Mouse (Mus musculus) limb, embryonic 12.5 days (tissue): Measurements from ENCODE around the gene Ercc6l2. TPM values are rescaled to one million over a fixed set of nuclear protein-coding genes. Genes with fewer than 3 reads are reported as not detected.

Experiments
- ATAC-seq: fragments of 200-750 bp; cut with Nextera tagmentation; 2 replicates; pipeline ENCODE4 v1.8.0; 2017; ENCODE audit warnings: low read depth, moderate TSS enrichment; ENCODE audit not compliant: insufficient number of reproducible peaks, insufficient read depth, low FRiP score, low TSS enrichment
- H3K27ac ChIP-seq: fragments of 300-500 bp; sonication (generic); 2 replicates; pipeline ENCODE4 v1.5.1; 2016; ENCODE audit warnings: mild to moderate bottlenecking, moderate library complexity
- H3K27me3 ChIP-seq: fragments of 300-500 bp; sonication (generic); 2 replicates; pipeline ENCODE4 v1.6.1; 2016; ENCODE audit warnings: mild to moderate bottlenecking, moderate library complexity
- H3K36me3 ChIP-seq: fragments of 300-500 bp; sonication (generic); 2 replicates; pipeline ENCODE4 v1.6.1; 2016; ENCODE audit warnings: mild to moderate bottlenecking, moderate library complexity
- H3K4me1 ChIP-seq: fragments of 300-500 bp; sonication (generic); replicated peaks from 2 replicates; pipeline ENCODE4 v1.6.1; 2016
- H3K4me2 ChIP-seq: fragments of 300-500 bp; sonication (generic); 2 replicates; pipeline ENCODE4 v1.6.1; 2016; ENCODE audit warnings: mild to moderate bottlenecking, moderate library complexity
- H3K4me3 ChIP-seq: fragments of 300-500 bp; sonication (generic); replicated peaks from 2 replicates; pipeline ENCODE4 v1.5.1; 2016; ENCODE audit warnings: mild to moderate bottlenecking
- H3K9ac ChIP-seq: fragments of 300-500 bp; sonication (generic); replicated peaks from 2 replicates; pipeline ENCODE4 v1.6.1; 2016; ENCODE audit warnings: mild to moderate bottlenecking, moderate library complexity
- H3K9me3 ChIP-seq: fragments of 300-500 bp; sonication (generic); 2 replicates; pipeline ENCODE4 v1.6.1; 2016; ENCODE audit warnings: mild to moderate bottlenecking, moderate library complexity
- WGBS: fragments of 180-500 bp; shearing (Covaris S2); methylation state at CpG from one replicate; pipeline ENCODE4 v1.1.7; 2016; 5-methylcytosine and 5-hydroxymethylcytosine counted together
- polyA plus RNA-seq: library from polyadenylated mRNA; unstranded; fragments of >200 nt; fragmentation: Nextera tagmentation; extraction: Ambion mirVana; gene quantifications from 2 replicates; pipeline ENCODE4 v1.2.1, GENCODE M21; 2016

Gene Ercc6l2
- polyA plus RNA-seq, 1 experiment from 2014 or later: 28.9 TPM

GRCm38 (mm10) chr13:63807233-63807632 lies 7.8 kb upstream of the Ercc6l2 start:
- WGBS: 64% methylated on average over 1 of the region's 1 CpGs
- ATAC-seq: no peak
- H3K4me1 ChIP-seq: no peaks in the 10 kb centered on the region
- no peak overlapping the region for H3K4me3 ChIP-seq
- H3K9ac ChIP-seq: no peak overlapping the region
- H3K9me3 ChIP-seq: no peaks in the 10 kb centered on the region
- H3K27me3 ChIP-seq: no peaks in the 10 kb centered on the region
- H3K36me3 ChIP-seq: no peaks in the 10 kb centered on the region
- no peak overlapping the region for H3K4me2 ChIP-seq
- no peak overlapping the region for H3K27ac ChIP-seq

- H3K36me3 ChIP-seq: no peaks in the 10 kb centered on the region
- no peak overlapping the region for H3K4me3 ChIP-seq
- H3K27me3 ChIP-seq: no peaks in the 10 kb centered on the region
- no peak overlapping the region for H3K9ac ChIP-seq
- no peaks in the 10 kb centered on the region for H3K4me1 ChIP-seq
- no peak overlapping the region for H3K4me2 ChIP-seq
- 85% methylated on average over 3 of the region's 3 CpGs for WGBS
- H3K9me3 ChIP-seq: no peaks in the 10 kb centered on the region
- H3K27ac ChIP-seq: no peak overlapping the region
- no peak for ATAC-seq
Measured at GRCm38 (mm10) chr13:63807979-63808378, 7.1 kb upstream of the Ercc6l2 start.

GRCm38 (mm10) chr13:63811477-63811876 lies 3.6 kb upstream of the Ercc6l2 start:
- no peaks in the 10 kb centered on the region for H3K27me3 ChIP-seq
- no peak for ATAC-seq

GRCm38 (mm10) chr13:63815931-63816330 lies 891 bp downstream of the Ercc6l2 start:
- Histone ChIP-seq H3K27ac (no peak overlapping the region), H3K9me3 (no peaks in the 10 kb centered on the region), H3K4me2 (peak overlapping the region; percentile 73), H3K9ac (peak overlapping the region; percentile 80; the same call in 1 of the 2 replicates), H3K4me3 (peak overlapping the region; percentile 66), H3K4me1 (peaks cover 7% of the 10 kb centered on the region; the same call in 1 of the 2 replicates), H3K27me3 (no peaks in the 10 kb centered on the region), H3K36me3 (no peaks in the 10 kb centered on the region)
- ATAC-seq: no peak

More at GRCm38 (mm10) chr13:63811477-63811876, 3.6 kb upstream of the Ercc6l2 start:
- H3K4me3 ChIP-seq: no peak overlapping the region
- H3K9ac ChIP-seq: no peak overlapping the region
- H3K4me1 ChIP-seq: peaks cover 7% of the 10 kb centered on the region; the same call in 1 of the 2 replicates
- H3K36me3 ChIP-seq: no peaks in the 10 kb centered on the region
- no peak overlapping the region for H3K27ac ChIP-seq
- no peaks in the 10 kb centered on the region for H3K9me3 ChIP-seq
- no peak overlapping the region for H3K4me2 ChIP-seq

GRCm38 (mm10) chr13:63845758-63846157 lies 30.7 kb downstream of the Ercc6l2 start:
- no peak overlapping the region for H3K9ac ChIP-seq
- no peaks in the 10 kb centered on the region for H3K4me1 ChIP-seq
- no peak overlapping the region for H3K4me2 ChIP-seq
- no peak overlapping the region for H3K27ac ChIP-seq
- peaks cover 19% of the 10 kb centered on the region for H3K36me3 ChIP-seq
- no peaks in the 10 kb centered on the region for H3K27me3 ChIP-seq
- WGBS: 94% methylated on average over 2 of the region's 2 CpGs
- H3K9me3 ChIP-seq: no peaks in the 10 kb centered on the region
- H3K4me3 ChIP-seq: no peak overlapping the region
- no peak for ATAC-seq

GRCm38 (mm10) chr13:63850308-63851011 lies 35.4 kb downstream of the Ercc6l2 start:
- no peak for ATAC-seq
- 94% methylated on average over 3 of the region's 3 CpGs for WGBS
- Histone ChIP-seq H3K27ac (no peak overlapping the region), H3K9ac (no peak overlapping the region), H3K4me1 (no peaks in the 10 kb centered on the region), H3K4me2 (no peak overlapping the region), H3K4me3 (no peak overlapping the region), H3K27me3 (no peaks in the 10 kb centered on the region), H3K36me3 (peaks cover 14% of the 10 kb centered on the region; the same call in 1 of the 2 replicates), H3K9me3 (no peaks in the 10 kb centered on the region)

- Histone ChIP-seq H3K36me3 (peaks cover 16% of the 10 kb centered on the region), H3K4me3 (no peak overlapping the region)
- WGBS: 88% methylated on average over 2 of the region's 2 CpGs
Measured at GRCm38 (mm10) chr13:63872585-63873282, 57.7 kb downstream of the Ercc6l2 start.

GRCm38 (mm10) chr13:63877138-63877537 lies 62.1 kb downstream of the Ercc6l2 start:
- ATAC-seq: no peak
- H3K36me3 ChIP-seq: peaks cover 5% of the 10 kb centered on the region; the same call in 1 of the 2 replicates
- no peaks in the 10 kb centered on the region for H3K9me3 ChIP-seq
- no peak overlapping the region for H3K9ac ChIP-seq
- WGBS: 88% methylated on average over 6 of the region's 6 CpGs
- H3K4me2 ChIP-seq: no peak overlapping the region
- no peak overlapping the region for H3K27ac ChIP-seq
- no peak overlapping the region for H3K4me3 ChIP-seq
- no peaks in the 10 kb centered on the region for H3K27me3 ChIP-seq
- no peaks in the 10 kb centered on the region for H3K4me1 ChIP-seq

More at GRCm38 (mm10) chr13:63872585-63873282, 57.7 kb downstream of the Ercc6l2 start:
- Histone ChIP-seq H3K9ac (no peak overlapping the region), H3K27ac (no peak overlapping the region), H3K27me3 (no peaks in the 10 kb centered on the region), H3K4me2 (no peak overlapping the region), H3K4me1 (no peaks in the 10 kb centered on the region), H3K9me3 (no peaks in the 10 kb centered on the region)
- ATAC-seq: no peak

- Histone ChIP-seq H3K4me3 (no peak overlapping the region), H3K9ac (no peak overlapping the region), H3K4me1 (peaks cover 7% of the 10 kb centered on the region), H3K4me2 (no peak overlapping the region), H3K36me3 (no peaks in the 10 kb centered on the region; the same call in 1 of the 2 replicates), H3K9me3 (no peaks in the 10 kb centered on the region), H3K27me3 (no peaks in the 10 kb centered on the region), H3K27ac (no peak overlapping the region)
- WGBS: 83% methylated on average over 1 of the region's 1 CpGs
- ATAC-seq: no peak
Measured at GRCm38 (mm10) chr13:63879105-63879863, 64.2 kb downstream of the Ercc6l2 start.

GRCm38 (mm10) chr13:63879864-63880141 lies 64.8 kb downstream of the Ercc6l2 start:
- Histone ChIP-seq H3K36me3 (no peaks in the 10 kb centered on the region; the same call in 1 of the 2 replicates), H3K27me3 (no peaks in the 10 kb centered on the region), H3K4me2 (no peak overlapping the region), H3K4me3 (no peak overlapping the region), H3K4me1 (peaks cover 10% of the 10 kb centered on the region), H3K9ac (no peak overlapping the region), H3K9me3 (no peaks in the 10 kb centered on the region), H3K27ac (no peak overlapping the region)
- ATAC-seq: no peak
- 91% methylated on average over 4 of the region's 4 CpGs for WGBS

- Histone ChIP-seq H3K27ac (no peak overlapping the region), H3K9ac (no peak overlapping the region), H3K4me2 (no peak overlapping the region), H3K9me3 (no peaks in the 10 kb centered on the region), H3K4me1 (peaks cover 10% of the 10 kb centered on the region), H3K36me3 (peaks cover 7% of the 10 kb centered on the region), H3K4me3 (no peak overlapping the region), H3K27me3 (no peaks in the 10 kb centered on the region)
- ATAC-seq: no peak
- WGBS: 84% methylated on average over 3 of the region's 3 CpGs
Measured at GRCm38 (mm10) chr13:63885532-63885949, 70.5 kb downstream of the Ercc6l2 start.
